Mouse (Mus musculus): ENCODE results near the gene Ube2g2. TPM values are rescaled to one million over a fixed set of nuclear protein-coding genes. Genes with fewer than 3 reads are reported as not detected.
A peak's percentile ranks its signal among the peaks of the same experiment; 100 is the strongest.

Gene Ube2g2
- polyA plus RNA-seq, 1 experiment from 2014 or later: 53.0 TPM

- no peak overlapping the region for H3K4me2 ChIP-seq (ENCODE audit: low read length)
- no peak overlapping the region for H3K27ac ChIP-seq (replicated peaks in 1 of 2; ENCODE audit: control insufficient read depth in 1 of 2, insufficient read depth in 1 of 2, low read depth in 2 of 2, low read length in 2 of 2)
- H3K9me3 ChIP-seq (ENCODE audit: control insufficient read depth, low read length): no peaks in the 10 kb centered on the region
- H3K27me3 ChIP-seq (ENCODE audit: control insufficient read depth, insufficient read depth, low read length): no peaks in the 10 kb centered on the region
- WGBS: 69% methylated on average over 6 of the region's 6 CpGs
- H3K4me1 ChIP-seq (ENCODE audit: control insufficient read depth in 2 of 2, insufficient read depth in 2 of 2, low read length in 2 of 2): peaks cover 16 to 29% of the 10 kb centered on the region in 2 experiments
- H3K4me3 ChIP-seq (ENCODE audit: control insufficient read depth in 1 of 2, insufficient read depth in 1 of 2, low read depth in 1 of 2, low read length in 2 of 2): no peak overlapping the region
- H3K9ac ChIP-seq (ENCODE audit: low read length): no peak overlapping the region; the same call in 1 of the 2 replicates
- no peak for ATAC-seq (ENCODE audit: insufficient number of reproducible peaks, insufficient read depth, low FRiP score, low read depth)
- H3K36me3 ChIP-seq (ENCODE audit: control insufficient read depth, insufficient read depth, low read length): peaks cover 90% of the 10 kb centered on the region
Measured at GRCm38 (mm10) chr10:77591546-77591945, 30.5 kb upstream of the Ube2g2 start.

GRCm38 (mm10) chr10:77596060-77596459, 26.0 kb upstream of the Ube2g2 start:
- Histone ChIP-seq H3K9ac (ENCODE audit: low read length) (no peak overlapping the region), H3K4me1 (ENCODE audit: control insufficient read depth in 2 of 2, insufficient read depth in 2 of 2, low read length in 2 of 2) (peaks cover 4 to 5% of the 10 kb centered on the region in 2 experiments; a peak in 2 of 4 replicates), H3K4me3 (ENCODE audit: control insufficient read depth in 1 of 2, insufficient read depth in 1 of 2, low read depth in 1 of 2, low read length in 2 of 2) (no peak overlapping the region), H3K9me3 (ENCODE audit: control insufficient read depth, low read length) (no peaks in the 10 kb centered on the region), H3K36me3 (ENCODE audit: control insufficient read depth, insufficient read depth, low read length) (peaks cover 81% of the 10 kb centered on the region), H3K27ac (replicated peaks in 1 of 2; ENCODE audit: control insufficient read depth in 1 of 2, insufficient read depth in 1 of 2, low read depth in 2 of 2, low read length in 2 of 2) (no peak overlapping the region), H3K4me2 (ENCODE audit: low read length) (no peak overlapping the region), H3K27me3 (ENCODE audit: control insufficient read depth, insufficient read depth, low read length) (no peaks in the 10 kb centered on the region)
- ATAC-seq (ENCODE audit: insufficient number of reproducible peaks, insufficient read depth, low FRiP score, low read depth): no peak
- WGBS: 87% methylated on average over 2 of the region's 2 CpGs

GRCm38 (mm10) chr10:77603021-77603420, 19.1 kb upstream of the Ube2g2 start:
- H3K27ac ChIP-seq (replicated peaks in 1 of 2; ENCODE audit: control insufficient read depth in 1 of 2, insufficient read depth in 1 of 2, low read depth in 2 of 2, low read length in 2 of 2): no peak overlapping the region
- no peak overlapping the region for H3K4me2 ChIP-seq (ENCODE audit: low read length)
- 61% methylated on average over 4 of the region's 4 CpGs for WGBS
- ATAC-seq (ENCODE audit: insufficient number of reproducible peaks, insufficient read depth, low FRiP score, low read depth): no peak
- H3K9me3 ChIP-seq (ENCODE audit: control insufficient read depth, low read length): peaks cover 3% of the 10 kb centered on the region; the same call in 1 of the 2 replicates
- no peaks in the 10 kb centered on the region for H3K27me3 ChIP-seq (ENCODE audit: control insufficient read depth, insufficient read depth, low read length)
- peaks cover 18 to 23% of the 10 kb centered on the region in 2 experiments for H3K4me1 ChIP-seq (ENCODE audit: control insufficient read depth in 2 of 2, insufficient read depth in 2 of 2, low read length in 2 of 2)
- no peak overlapping the region for H3K9ac ChIP-seq (ENCODE audit: low read length)
- H3K4me3 ChIP-seq (ENCODE audit: control insufficient read depth in 1 of 2, insufficient read depth in 1 of 2, low read depth in 1 of 2, low read length in 2 of 2): no peak overlapping the region
- peaks cover 17% of the 10 kb centered on the region for H3K36me3 ChIP-seq (ENCODE audit: control insufficient read depth, insufficient read depth, low read length)

- no peak overlapping the region for H3K9ac ChIP-seq (ENCODE audit: low read length)
- H3K4me3 ChIP-seq (ENCODE audit: control insufficient read depth in 1 of 2, insufficient read depth in 1 of 2, low read depth in 1 of 2, low read length in 2 of 2): no peak overlapping the region
- H3K4me2 ChIP-seq (ENCODE audit: low read length): no peak overlapping the region
- H3K27me3 ChIP-seq (ENCODE audit: control insufficient read depth, insufficient read depth, low read length): no peaks in the 10 kb centered on the region
- H3K9me3 ChIP-seq (ENCODE audit: control insufficient read depth, low read length): peaks cover 3% of the 10 kb centered on the region; the same call in 1 of the 2 replicates
- H3K36me3 ChIP-seq (ENCODE audit: control insufficient read depth, insufficient read depth, low read length): peaks cover 13% of the 10 kb centered on the region; the same call in 1 of the 2 replicates
- WGBS: 93% methylated on average over 6 of the region's 6 CpGs
- H3K4me1 ChIP-seq (ENCODE audit: control insufficient read depth in 2 of 2, insufficient read depth in 2 of 2, low read length in 2 of 2): peaks cover 17 to 19% of the 10 kb centered on the region in 2 experiments
- ATAC-seq (ENCODE audit: insufficient number of reproducible peaks, insufficient read depth, low FRiP score, low read depth): no peak
- no peak overlapping the region for H3K27ac ChIP-seq (replicated peaks in 1 of 2; ENCODE audit: control insufficient read depth in 1 of 2, insufficient read depth in 1 of 2, low read depth in 2 of 2, low read length in 2 of 2)
Measured at GRCm38 (mm10) chr10:77604111-77604510, 18.0 kb upstream of the Ube2g2 start.

GRCm38 (mm10) chr10:77604958-77605357, 17.1 kb upstream of the Ube2g2 start:
- no peak for ATAC-seq (ENCODE audit: insufficient number of reproducible peaks, insufficient read depth, low FRiP score, low read depth)
- H3K36me3 ChIP-seq (ENCODE audit: control insufficient read depth, insufficient read depth, low read length): peaks cover 15% of the 10 kb centered on the region
- peak overlapping the region; percentile 96 to 97 for H3K27ac ChIP-seq (replicated peaks in 1 of 2; ENCODE audit: control insufficient read depth in 1 of 2, insufficient read depth in 1 of 2, low read depth in 2 of 2, low read length in 2 of 2)
- H3K4me3 ChIP-seq (ENCODE audit: control insufficient read depth in 1 of 2, insufficient read depth in 1 of 2, low read depth in 1 of 2, low read length in 2 of 2): no peak overlapping the region
- H3K4me1 ChIP-seq (ENCODE audit: control insufficient read depth in 2 of 2, insufficient read depth in 2 of 2, low read length in 2 of 2): peaks cover 15 to 19% of the 10 kb centered on the region in 2 experiments
- no peak overlapping the region for H3K4me2 ChIP-seq (ENCODE audit: low read length)
- H3K9ac ChIP-seq (ENCODE audit: low read length): no peak overlapping the region
- 32% methylated on average over 5 of the region's 5 CpGs for WGBS
- H3K9me3 ChIP-seq (ENCODE audit: control insufficient read depth, low read length): peaks cover 3% of the 10 kb centered on the region; the same call in 1 of the 2 replicates
- H3K27me3 ChIP-seq (ENCODE audit: control insufficient read depth, insufficient read depth, low read length): no peaks in the 10 kb centered on the region

GRCm38 (mm10) chr10:77605368-77605767, 16.7 kb upstream of the Ube2g2 start:
- no peak for ATAC-seq (ENCODE audit: insufficient number of reproducible peaks, insufficient read depth, low FRiP score, low read depth)
- Histone ChIP-seq H3K27ac (replicated peaks in 1 of 2; ENCODE audit: control insufficient read depth in 1 of 2, insufficient read depth in 1 of 2, low read depth in 2 of 2, low read length in 2 of 2) (peak overlapping the region; percentile 96 to 97), H3K4me2 (ENCODE audit: low read length) (peak overlapping the region; percentile 97), H3K36me3 (ENCODE audit: control insufficient read depth, insufficient read depth, low read length) (peaks cover 19% of the 10 kb centered on the region), H3K27me3 (ENCODE audit: control insufficient read depth, insufficient read depth, low read length) (no peaks in the 10 kb centered on the region), H3K4me1 (ENCODE audit: control insufficient read depth in 2 of 2, insufficient read depth in 2 of 2, low read length in 2 of 2) (peaks cover 15 to 19% of the 10 kb centered on the region in 2 experiments), H3K4me3 (ENCODE audit: control insufficient read depth in 1 of 2, insufficient read depth in 1 of 2, low read depth in 1 of 2, low read length in 2 of 2) (peak overlapping the region; percentile 81 to 96; a peak in 2 of 4 replicates), H3K9ac (ENCODE audit: low read length) (0 out of 2 replicates have a peak overlapping the region, but pooled peaks have one; percentile 86), H3K9me3 (ENCODE audit: control insufficient read depth, low read length) (peaks cover 3% of the 10 kb centered on the region; the same call in 1 of the 2 replicates)
- 13% methylated on average over 1 of the region's 1 CpGs for WGBS

- Histone ChIP-seq H3K4me1 (ENCODE audit: control insufficient read depth in 2 of 2, insufficient read depth in 2 of 2, low read length in 2 of 2) (peaks cover 15 to 19% of the 10 kb centered on the region in 2 experiments), H3K27me3 (ENCODE audit: control insufficient read depth, insufficient read depth, low read length) (no peaks in the 10 kb centered on the region), H3K9ac (ENCODE audit: low read length) (peak within 1 kb of the TSS; percentile 86), H3K4me3 (ENCODE audit: control insufficient read depth in 1 of 2, insufficient read depth in 1 of 2, low read depth in 1 of 2, low read length in 2 of 2) (peak within 1 kb of the TSS; percentile 81 to 96), H3K36me3 (ENCODE audit: control insufficient read depth, insufficient read depth, low read length) (peaks cover 27% of the 10 kb centered on the region), H3K4me2 (ENCODE audit: low read length) (peak within 1 kb of the TSS; percentile 97), H3K9me3 (ENCODE audit: control insufficient read depth, low read length) (peaks cover 3% of the 10 kb centered on the region; the same call in 1 of the 2 replicates), H3K27ac (replicated peaks in 1 of 2; ENCODE audit: control insufficient read depth in 1 of 2, insufficient read depth in 1 of 2, low read depth in 2 of 2, low read length in 2 of 2) (peak within 1 kb of the TSS; percentile 96 to 97)
- ATAC-seq (ENCODE audit: insufficient number of reproducible peaks, insufficient read depth, low FRiP score, low read depth): peak; percentile 90
- 2% methylated on average over 104 of the region's 119 CpGs for WGBS
Measured at GRCm38 (mm10) chr10:77605908-77606826, 15.9 kb upstream of the Ube2g2 start, which contains the start of the genes Sumo3 and Gm49325. Gene Sumo3 (plus strand): TSS chr10:77606097. Gene Gm49325 (plus strand): TSS chr10:77606197.
